In the genomic region with DNA sequence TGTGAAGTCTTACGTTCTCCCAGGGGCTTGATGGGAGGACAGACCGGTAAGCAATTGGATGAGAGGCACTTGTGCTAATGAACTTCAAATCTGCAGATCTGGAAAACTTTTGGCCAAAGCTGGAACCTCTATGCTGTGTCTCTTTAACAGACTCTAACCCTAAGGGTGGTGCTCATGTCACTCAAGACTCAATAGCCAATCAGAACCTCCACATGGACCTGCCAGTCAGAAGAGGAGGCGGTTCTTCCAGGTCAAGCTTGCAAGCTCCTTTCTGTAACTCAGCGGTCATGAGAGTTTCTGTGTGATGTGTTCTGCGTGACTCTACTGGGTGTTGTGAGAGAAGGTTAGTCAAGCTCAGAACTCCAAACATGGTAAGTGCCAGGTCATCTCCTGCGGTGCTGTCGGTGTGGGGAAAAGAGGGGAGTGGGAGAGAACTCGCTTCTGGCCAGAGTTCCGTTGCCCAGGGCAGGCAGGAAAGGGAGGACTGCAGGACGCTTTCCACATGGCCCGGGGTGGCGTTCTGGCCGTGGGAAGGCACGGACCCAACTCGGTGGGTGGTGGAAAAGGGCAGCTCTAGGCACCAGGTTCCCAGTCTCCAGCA, we compare ENCODE assay signal across 8 mouse cellular contexts. TPM values are rescaled to one million over a fixed set of nuclear protein-coding genes. Genes with fewer than 3 reads are reported as not detected.
DNase-seq lines count a peak whose midpoint lies in the region; ATAC-seq lines count a peak whose summit lies in the region.
"Not testable (repeated sequence)": the region's sequence is repeated elsewhere in the genome, so short reads cannot be mapped to it uniquely, and the experiment has no call there.

A gene (plus strand): TSS at position 274 of the 601 bp plus-strand sequence.

- not testable (repeated sequence) for H3K27me3 ChIP-seq in forebrain, embryonic 16.5 days (replicated peaks; ENCODE audit: control insufficient read depth, insufficient read depth, low read length); liver, embryonic 15.5 days; stomach, embryonic 15.5 days (replicated peaks)

- H3K27ac ChIP-seq in forebrain, embryonic 16.5 days (ENCODE audit: low read length); liver, embryonic 15.5 days (replicated peaks): not testable (repeated sequence)
- peak within 1 kb of the TSS; percentile 44; the same call in 1 of the 2 replicates for H3K27ac ChIP-seq in stomach, embryonic 15.5 days

- peak within 1 kb of the TSS; percentile 60 for H3K9ac ChIP-seq in forebrain, embryonic 16.5 days (replicated peaks; ENCODE audit: low read depth, low read length)
- peak within 1 kb of the TSS; percentile 50 for H3K9ac ChIP-seq in liver, embryonic 15.5 days
- H3K9ac ChIP-seq in stomach, embryonic 15.5 days = 0 out of 2 replicates have a peak within 1 kb of the TSS, but pooled peaks have one; percentile 16

- peak; percentile 55 for DNase-seq in CD4-positive helper T cell, adult 2 months (ENCODE audit: low read depth, low spot score)
- peak; percentile 50 for DNase-seq in cerebellum, adult 11 months
- peak; percentile 44 for DNase-seq in heart, postnatal 25 days (ENCODE audit: low spot score)
- peak; percentile 66 for DNase-seq in layer of hippocampus, adult 11-12 months (ENCODE audit: low spot score)
- DNase-seq in neural tube, embryonic 10.5 days (ENCODE audit: extremely low spot score, low spot score) = peak; percentile 16

- ATAC-seq in forebrain, embryonic 16.5 days; liver, embryonic 15.5 days (ENCODE audit: insufficient read depth); stomach, embryonic 15.5 days (ENCODE audit: insufficient read depth, low FRiP score, low read depth): not testable (repeated sequence)

- not testable (repeated sequence) for H3K36me3 ChIP-seq in forebrain, embryonic 16.5 days (ENCODE audit: control insufficient read depth, insufficient read depth); liver, embryonic 15.5 days (replicated peaks); stomach, embryonic 15.5 days

- H3K4me3 ChIP-seq in forebrain, embryonic 16.5 days (replicated peaks; ENCODE audit: low read length) = peak within 1 kb of the TSS; percentile 58
- H3K4me3 ChIP-seq in liver, embryonic 15.5 days (replicated peaks) = peak within 1 kb of the TSS; percentile 64
- H3K4me3 ChIP-seq in stomach, embryonic 15.5 days (replicated peaks) = peak within 1 kb of the TSS; percentile 60

- H3K4me1 ChIP-seq in forebrain, embryonic 16.5 days (replicated peaks; ENCODE audit: control insufficient read depth, insufficient read depth, low read length); liver, embryonic 15.5 days (replicated peaks); stomach, embryonic 15.5 days: not testable (repeated sequence)

- intact Hi-C loops in heart, postnatal 25 days (cut with DNase I) = not testable (repeated sequence)

- H3K9me3 ChIP-seq in forebrain, embryonic 16.5 days (ENCODE audit: control insufficient read depth, low read length); liver, embryonic 15.5 days (replicated peaks); stomach, embryonic 15.5 days: not testable (repeated sequence)

- peak within 1 kb of the TSS; percentile 55 for H3K4me2 ChIP-seq in forebrain, embryonic 16.5 days (ENCODE audit: low read length)
- H3K4me2 ChIP-seq in liver, embryonic 15.5 days = peak within 1 kb of the TSS; percentile 60
- H3K4me2 ChIP-seq in stomach, embryonic 15.5 days = peak within 1 kb of the TSS; percentile 49

- WGBS in forebrain, embryonic 16.5 days = under 1% methylated on average over 11 of the region's 15 CpGs
- WGBS in liver, embryonic 15.5 days (ENCODE audit: insufficient replicate concordance) = under 1% methylated on average over 14 of the region's 15 CpGs
- 1% methylated on average over 14 of the region's 15 CpGs for WGBS in stomach, embryonic 15.5 days

RNA-seq across cellular contexts. Expression of the gene that starts here (rescaled TPM):
- 8.5 and 10.5 TPM in 2 replicates for polyA plus RNA-seq in forebrain, embryonic 16.5 days (2015; fragmentation: Nextera tagmentation; extraction: Ambion mirVana)
- total RNA-seq in heart, postnatal 25 days (2021) = 100 to 1,000 TPM in 1 of 2 experiments, 10 to 100 TPM in 1; 94.1 to 103 TPM
- 3.2 TPM in 2 replicates for polyA plus RNA-seq in liver, embryonic 15.5 days (2015; fragmentation: Nextera tagmentation; extraction: Ambion mirVana)
- 11.3 and 12.8 TPM in 2 replicates for polyA plus RNA-seq in stomach, embryonic 15.5 days (2015; fragmentation: Nextera tagmentation; extraction: Ambion mirVana)

Comparison
In these comparisons a context has a peak if more than half of its experiments do, and no peak if none do; other contexts are left out.
1. DNase-seq: peak in every context shown above with its lines; median percentile 66 in layer of hippocampus, adult 11-12 months; 55 in CD4-positive helper T cell, adult 2 months; 50 in cerebellum, adult 11 months; 44 in heart, postnatal 25 days; 16 in neural tube, embryonic 10.5 days.